Mouse (Mus musculus): ENCODE data around the gene Gfer.
"Not testable (repeated sequence)": the region's sequence is repeated elsewhere in the genome, so short reads cannot be mapped to it uniquely, and the experiment has no call there.

Gene Gfer

GRCm38 (mm10) chr17:24687146-24687595, 8.8 kb downstream of the Gfer start:
- peak; percentile 35 for DNase-seq (ENCODE audit: low read depth, low spot score)

GRCm38 (mm10) chr17:24686514-24686913, 9.4 kb downstream of the Gfer start:
- no peak for DNase-seq (ENCODE audit: low read depth, low spot score)

GRCm38 (mm10) chr17:24677500-24678080, 18.4 kb downstream of the Gfer start:
- DNase-seq (ENCODE audit: low read depth, low spot score) = no peak

DNA sequence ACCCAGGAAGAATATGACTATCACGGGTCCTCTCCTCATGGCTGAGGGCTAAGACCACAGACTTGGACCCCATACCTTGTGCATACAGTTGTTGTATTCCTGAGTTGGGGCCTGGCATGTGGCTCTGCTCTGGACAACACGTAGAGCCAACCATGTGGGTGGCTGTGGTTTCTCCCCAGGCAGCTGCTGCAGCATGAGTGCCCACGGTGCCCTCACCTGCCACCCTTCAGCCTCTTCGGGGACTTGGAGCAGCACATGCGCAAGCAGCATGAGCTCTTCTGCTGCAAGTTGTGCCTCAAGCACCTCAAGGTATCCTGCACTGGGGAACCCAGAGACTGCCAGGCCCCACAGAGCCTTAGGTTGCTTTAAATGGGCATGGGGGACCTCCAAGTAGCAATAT, 19.1 kb downstream of the Gfer start:
- DNase-seq (ENCODE audit: low read depth, low spot score) = no peak

DNA sequence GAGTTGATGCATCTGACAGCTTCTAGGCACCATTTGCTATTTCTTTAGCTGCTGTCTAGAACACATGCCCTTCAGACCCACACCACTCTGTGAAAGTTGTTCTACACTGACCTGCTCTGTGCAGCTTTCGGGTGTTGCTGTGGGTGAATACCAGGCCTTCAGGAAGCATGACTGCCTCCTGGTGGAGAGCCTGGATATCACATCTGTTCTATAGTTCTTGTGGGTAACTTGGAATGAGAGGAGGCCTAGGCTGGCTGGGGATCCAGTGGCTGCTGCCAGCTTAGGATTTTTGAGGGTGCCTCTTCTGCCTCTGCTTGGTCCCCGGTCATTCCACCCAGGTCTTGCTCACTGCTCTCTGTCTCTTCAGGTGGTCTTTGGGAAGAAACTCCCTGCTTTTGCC, 19.8 kb downstream of the Gfer start:
- DNase-seq (ENCODE audit: low read depth, low spot score) = peak; percentile 83

- peak; percentile 85 for DNase-seq (ENCODE audit: low read depth, low spot score)
Observed at GRCm38 (mm10) chr17:24674277-24674676, 21.7 kb downstream of the Gfer start.

DNA sequence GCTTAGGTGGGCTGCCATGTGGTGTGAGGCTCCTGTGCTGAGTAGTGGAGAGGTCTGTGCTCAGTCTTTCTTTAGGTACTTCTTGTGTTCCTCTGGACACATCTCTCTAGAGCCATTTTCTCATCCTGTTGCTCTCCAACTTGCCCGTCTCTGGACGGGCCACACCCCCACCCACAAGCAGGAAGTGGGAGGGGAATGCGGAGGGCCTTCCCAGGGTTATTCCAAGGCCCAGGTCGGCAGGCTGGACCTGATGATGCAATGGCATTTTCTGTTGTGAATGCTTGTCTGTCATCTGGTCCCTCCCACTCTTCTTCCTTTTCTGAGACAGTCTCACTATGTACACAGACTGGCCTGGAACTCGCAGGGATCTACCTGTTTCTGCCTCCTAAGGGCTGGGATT, 23.8 kb downstream of the Gfer start:
- no peak for DNase-seq (ENCODE audit: low read depth, low spot score)

GRCm38 (mm10) chr17:24671346-24671745, 24.6 kb downstream of the Gfer start:
- DNase-seq (ENCODE audit: low read depth, low spot score) = no peak

GRCm38 (mm10) chr17:24670246-24670844, 25.6 kb downstream of the Gfer start:
- no peak for DNase-seq (ENCODE audit: low read depth, low spot score)

- peak; percentile 97 for DNase-seq (ENCODE audit: low read depth, low spot score)
Observed at GRCm38 (mm10) chr17:24669545-24670245, 26.3 kb downstream of the Gfer start, which contains the start of gene Zfp598. Zfp598 (plus strand) TSS chr17:24669687.

DNA sequence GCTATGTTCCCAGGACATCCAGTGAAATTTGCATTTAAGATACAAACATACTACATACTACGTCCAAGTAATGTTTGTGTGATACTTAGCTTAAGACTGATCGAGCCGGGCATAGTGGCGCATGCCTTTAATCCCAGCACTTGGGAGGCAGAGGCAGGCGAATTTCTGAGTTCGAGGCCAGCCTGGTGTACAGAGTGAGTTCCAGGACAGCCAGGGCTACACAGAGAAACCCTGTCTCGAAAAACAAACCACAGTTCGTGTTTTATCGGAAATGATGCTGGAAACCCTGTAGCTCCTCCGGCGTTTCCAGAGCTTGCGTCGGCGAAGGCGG, 26.8 kb downstream of the Gfer start:
- DNase-seq (ENCODE audit: low read depth, low spot score) = not testable (repeated sequence)

- peak; percentile 91 for DNase-seq (ENCODE audit: low read depth, low spot score)
Observed at GRCm38 (mm10) chr17:24667416-24667815, 28.5 kb downstream of the Gfer start.

- not testable (repeated sequence) for DNase-seq (ENCODE audit: low read depth, low spot score)
Observed at GRCm38 (mm10) chr17:24667011-24667410, 28.9 kb downstream of the Gfer start.

DNA sequence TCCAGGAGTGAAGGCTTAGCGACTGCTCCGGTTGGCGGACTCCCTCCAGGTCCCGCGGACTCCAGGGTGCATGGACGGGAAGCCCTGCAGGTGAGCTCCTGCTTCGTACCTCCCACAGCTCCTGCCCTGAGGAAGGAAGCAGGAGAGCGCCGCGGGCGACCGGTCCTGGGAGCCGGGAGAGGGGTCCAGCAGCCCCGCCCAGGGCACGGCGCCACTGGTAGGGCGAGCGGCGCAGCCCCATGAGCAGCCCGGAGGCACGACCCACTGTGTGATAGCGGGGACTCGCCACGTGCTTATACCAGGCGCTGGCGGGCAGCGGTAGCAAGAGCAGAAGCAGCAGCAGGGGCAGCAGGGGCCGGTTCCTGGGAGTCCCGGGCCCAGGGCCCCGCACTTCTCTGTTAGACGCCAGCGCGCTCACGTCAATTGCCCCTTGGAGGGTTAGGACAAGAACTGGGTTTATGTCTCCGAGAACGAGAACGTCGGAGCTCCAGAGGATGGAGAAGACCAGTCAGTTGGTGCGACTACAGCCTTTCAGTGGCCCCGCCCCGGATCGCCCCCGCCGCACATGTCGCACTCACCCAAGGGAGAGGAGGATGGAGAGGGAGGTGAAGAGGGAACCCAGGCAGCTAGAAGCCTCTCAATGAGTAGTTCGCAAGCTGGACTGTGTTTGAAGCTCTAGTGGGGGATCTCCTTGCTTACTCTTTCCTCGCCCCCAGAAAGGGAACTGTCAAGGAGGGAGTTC, 37.8 kb downstream of the Gfer start, which contains the start of gene Npw:
TSS of gene Npw (minus strand) at position 441 of the 742 bp plus-strand sequence.
- DNase-seq (ENCODE audit: low read depth, low spot score) = no peak

DNA sequence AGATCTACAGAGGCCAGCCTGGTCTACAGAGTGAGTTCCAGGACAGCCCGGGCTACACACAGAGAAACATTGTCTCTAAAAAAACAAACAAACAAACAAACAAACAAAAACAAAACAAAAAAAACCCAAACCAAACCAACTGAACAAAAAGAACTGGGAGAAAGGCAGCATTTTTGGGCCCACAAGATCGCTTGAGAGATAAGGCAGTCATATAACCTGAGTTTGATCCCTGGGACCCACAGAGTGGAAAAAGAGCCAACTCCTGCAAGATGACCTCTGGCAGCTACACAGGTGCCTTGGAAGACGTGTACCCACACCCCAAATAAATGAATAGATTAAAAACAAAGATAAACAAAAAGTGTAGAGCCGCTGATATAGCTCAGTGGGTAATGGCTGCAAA, 41.0 kb downstream of the Gfer start:
- no peak for DNase-seq (ENCODE audit: low read depth, low spot score)

GRCm38 (mm10) chr17:24653967-24654710, 41.8 kb downstream of the Gfer start:
- peak; percentile 84 for DNase-seq (ENCODE audit: low read depth, low spot score)

DNA sequence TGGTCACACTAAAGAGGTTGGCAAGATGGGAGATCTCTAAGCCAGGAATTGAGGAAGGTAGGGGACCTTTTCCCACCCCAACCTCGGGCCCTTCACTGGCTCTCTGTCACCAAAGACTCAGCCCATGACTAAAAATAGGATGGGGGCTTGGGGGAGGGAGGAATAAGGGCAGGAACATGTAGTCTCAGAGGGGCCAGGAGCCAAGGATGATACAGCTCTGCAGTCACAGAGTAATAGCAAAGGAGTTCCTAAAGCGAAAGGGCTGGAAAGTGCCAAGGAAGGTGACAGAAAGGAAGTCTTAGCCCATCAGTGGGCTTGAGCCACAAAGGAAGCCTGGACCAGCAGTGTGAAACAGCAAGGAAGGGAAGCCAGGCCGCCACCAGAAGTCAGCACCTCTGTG, 44.1 kb downstream of the Gfer start:
- no peak for DNase-seq (ENCODE audit: low read depth, low spot score)

DNA sequence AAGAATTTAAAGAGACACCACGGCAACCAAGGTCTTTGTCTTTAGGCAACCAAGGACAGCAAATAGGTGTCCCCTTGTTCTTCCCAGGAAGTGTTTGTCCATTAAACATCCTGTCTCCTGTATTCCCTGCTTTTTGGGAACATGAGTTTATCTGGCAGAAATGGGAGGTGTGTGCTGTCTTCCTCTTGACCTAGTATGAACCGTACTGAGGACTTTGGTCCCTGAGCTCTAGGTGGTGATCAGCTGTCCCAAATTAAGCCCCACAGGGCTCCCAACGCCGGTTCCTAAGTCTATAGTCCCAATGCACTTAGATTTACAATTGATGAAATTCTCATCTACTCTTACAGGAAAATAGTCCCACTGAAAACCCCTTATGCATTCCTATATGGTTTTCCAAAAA, 45.2 kb downstream of the Gfer start:
- no peak for DNase-seq (ENCODE audit: low read depth, low spot score)

GRCm38 (mm10) chr17:24650070-24650616, 45.8 kb downstream of the Gfer start, which contains the start of gene Slc9a3r2:
Slc9a3r2 (minus strand) TSS chr17:24650327.
- peak; percentile 78 for DNase-seq (ENCODE audit: low read depth, low spot score)

- peak; percentile 72 for DNase-seq (ENCODE audit: low read depth, low spot score)
Observed at GRCm38 (mm10) chr17:24649581-24650069, 46.3 kb downstream of the Gfer start.

Data from brain, adult 2 months (tissue).